Mouse (Mus musculus) E14TG2a.4 (cell line): Measurements from ENCODE around the gene Lenep.

Experiments used
- CTCF ChIP-seq: conservative IDR thresholded peaks from 2 replicates; pipeline ENCODE4 v1.5.1; 2014; ENCODE audit warnings: low read length
- NANOG ChIP-seq: IDR thresholded peaks from 2 replicates; pipeline ENCODE4 v1.6.1; 2014; ENCODE audit warnings: borderline replicate concordance, low read length, mixed read lengths

- no peak for TF ChIP-seq NANOG
- no peak for TF ChIP-seq CTCF
Measured at GRCm38 (mm10) chr3:89419571-89419970, 17.0 kb upstream of the Lenep start.
